Mouse (Mus musculus) skeletal muscle tissue, adult 2 months (tissue): ENCODE results near the gene Defb39.

ENCODE experiments used
- DNase-seq: peaks from one replicate; pipeline ENCODE4 v3.0.0-alpha.2; 2012; ENCODE audit warnings: low read depth, low spot score

Gene Defb39

DNA sequence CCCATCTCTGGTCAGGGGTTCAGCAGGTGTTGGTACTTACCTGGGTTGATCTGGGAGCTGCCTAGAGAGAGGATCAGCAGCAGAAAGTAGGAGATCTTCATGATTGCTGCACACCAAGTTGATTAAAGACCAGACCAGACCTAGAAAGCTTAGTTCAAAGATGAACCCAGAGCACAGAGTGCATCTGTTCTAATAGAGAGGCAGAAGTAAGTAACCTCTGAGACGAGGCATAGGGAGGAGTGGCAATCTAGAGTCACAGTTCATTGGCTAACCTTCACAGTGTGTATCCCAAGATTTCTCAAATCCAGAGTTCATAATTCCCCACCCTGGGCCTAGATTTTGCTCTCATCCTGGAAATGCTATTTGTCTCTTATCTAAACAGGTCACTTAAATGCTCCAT lies at the start of gene Defb39:
Defb39 (minus strand) TSS at position 101 of the 400 bp plus-strand sequence.
- DNase-seq = no peak

DNA sequence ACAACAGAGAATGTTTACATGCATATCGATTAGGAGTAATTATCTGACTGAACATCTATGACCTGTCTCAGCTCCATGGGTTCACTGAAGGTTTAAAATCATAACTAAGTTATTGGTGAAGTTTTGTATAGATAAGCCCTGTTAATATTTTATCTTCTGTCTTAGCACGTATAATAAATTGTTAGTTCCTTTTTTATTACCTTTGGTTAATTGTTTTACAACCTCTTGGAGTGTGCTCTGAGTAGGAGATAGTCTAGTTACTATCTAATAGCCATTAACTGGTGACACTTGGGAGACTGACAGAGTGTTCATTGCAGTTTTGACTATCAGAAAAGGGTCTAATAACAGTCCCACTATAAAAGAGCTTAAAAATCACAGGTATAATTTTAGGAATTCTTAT lies 1.4 kb upstream of the Defb39 start:
- no peak for DNase-seq

DNA sequence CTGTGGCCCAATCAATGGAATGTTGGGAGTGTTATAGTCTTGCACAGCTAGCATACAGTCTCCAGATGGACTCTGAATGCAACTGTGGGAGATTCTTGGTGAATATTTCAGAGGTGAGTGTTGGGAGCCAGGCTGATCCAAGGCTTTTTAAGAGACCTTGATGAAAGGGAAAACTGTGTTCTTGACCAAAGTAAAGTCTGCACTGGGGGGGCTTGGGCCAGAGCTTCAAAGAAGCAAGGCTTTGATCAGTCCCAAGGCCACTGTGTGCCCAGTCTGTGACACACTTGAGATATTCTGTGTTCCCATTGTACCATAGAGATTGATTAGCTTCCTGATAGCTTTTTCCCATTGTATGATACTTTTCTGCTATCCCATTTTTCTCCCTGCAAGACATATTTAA lies 1.7 kb downstream of the Defb39 start:
- DNase-seq = no peak

GRCm38 (mm10) chr8:19045242-19045641 lies 19.4 kb downstream of the Defb39 start:
- DNase-seq = no peak

DNA sequence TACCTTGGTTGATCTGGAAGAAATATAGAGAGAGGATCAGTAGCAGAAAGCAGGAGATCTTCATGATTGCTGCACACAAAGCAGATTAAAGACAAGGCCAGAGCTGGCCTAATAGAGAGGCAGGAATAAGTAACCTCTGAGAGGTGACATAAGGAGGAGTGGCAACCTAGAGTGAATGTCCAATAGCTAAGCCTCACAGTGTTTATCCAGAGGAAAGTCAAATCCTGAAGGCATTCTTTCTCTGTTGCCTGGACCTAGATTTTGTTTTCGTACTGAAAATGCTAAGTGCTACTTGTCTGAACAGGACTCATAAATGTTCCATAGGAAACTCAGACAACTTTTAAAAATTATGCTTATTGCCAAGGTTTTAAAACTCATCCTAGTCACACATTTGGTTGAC lies 38.1 kb downstream of the Defb39 start, which contains the start of gene Defb38:
Defb38 (minus strand) TSS at position 101 of the 400 bp plus-strand sequence.
- DNase-seq = no peak
